Mouse (Mus musculus): Measurements from ENCODE around the gene Pla2g1b. TPM values are rescaled to one million over a fixed set of nuclear protein-coding genes. Genes with fewer than 3 reads are reported as not detected.

Pla2g1b gene
- polyA plus RNA-seq, 1 experiment from 2014 or later: 0.89 TPM

DNA sequence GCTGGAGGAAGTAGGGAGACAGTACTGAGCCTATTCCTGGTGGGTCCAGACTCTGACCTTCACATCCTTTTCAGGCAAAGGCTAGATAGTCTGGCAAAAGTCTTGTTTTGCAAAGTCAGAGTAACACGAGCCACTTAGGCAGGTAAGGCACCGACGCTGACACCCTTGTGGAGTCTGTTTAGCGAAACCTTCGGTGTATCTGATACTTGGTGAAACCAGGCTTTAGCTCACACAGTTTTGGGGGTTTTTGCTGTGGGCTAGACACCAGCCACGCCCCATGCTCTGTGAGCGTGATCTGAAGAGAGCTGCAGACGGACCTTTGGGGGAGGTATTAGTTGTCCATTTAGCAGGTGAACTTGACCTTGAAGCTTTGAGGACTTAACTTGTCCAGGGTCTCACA lies 32.9 kb upstream of the Pla2g1b start:
- H3K4me3 ChIP-seq (ENCODE audit: low read depth, low read length): no peak overlapping the region
- 72% methylated on average over 8 of the region's 8 CpGs for WGBS
- no peak for DNase-seq (ENCODE audit: low spot score)
- H3K4me1 ChIP-seq (replicated peaks; ENCODE audit: control insufficient read depth, insufficient read depth, low read length): peaks cover 21% of the 10 kb centered on the region
- H3K9me3 ChIP-seq (ENCODE audit: control insufficient read depth, low read length): no peaks in the 10 kb centered on the region
- H3K27ac ChIP-seq (ENCODE audit: low read depth, low read length): no peak overlapping the region
- H3K27me3 ChIP-seq (replicated peaks; ENCODE audit: control insufficient read depth, insufficient read depth, low read length): peaks cover 89% of the 10 kb centered on the region
- ATAC-seq (replicated peaks; ENCODE audit: low FRiP score): no peak
- H3K4me2 ChIP-seq: no peak overlapping the region
- no peaks in the 10 kb centered on the region for H3K36me3 ChIP-seq (ENCODE audit: control insufficient read depth, insufficient read depth, low read length)
- H3K9ac ChIP-seq (ENCODE audit: low read depth, low read length): no peak overlapping the region

GRCm38 (mm10) chr5:115434280-115434852 lies 31.7 kb upstream of the Pla2g1b start:
- Histone ChIP-seq H3K9me3 (ENCODE audit: control insufficient read depth, low read length) (no peaks in the 10 kb centered on the region), H3K4me2 (no peak overlapping the region), H3K9ac (ENCODE audit: low read depth, low read length) (no peak overlapping the region), H3K4me1 (replicated peaks; ENCODE audit: control insufficient read depth, insufficient read depth, low read length) (peaks cover 21% of the 10 kb centered on the region), H3K4me3 (ENCODE audit: low read depth, low read length) (no peak overlapping the region), H3K36me3 (ENCODE audit: control insufficient read depth, insufficient read depth, low read length) (no peaks in the 10 kb centered on the region), H3K27me3 (replicated peaks; ENCODE audit: control insufficient read depth, insufficient read depth, low read length) (peaks cover 82% of the 10 kb centered on the region), H3K27ac (ENCODE audit: low read depth, low read length) (no peak overlapping the region)
- no peak for ATAC-seq (replicated peaks; ENCODE audit: low FRiP score)
- WGBS: 63% methylated on average over 11 of the region's 11 CpGs
- DNase-seq (ENCODE audit: low spot score): no peak

- Histone ChIP-seq H3K27me3 (replicated peaks; ENCODE audit: control insufficient read depth, insufficient read depth, low read length) (peaks cover 75% of the 10 kb centered on the region), H3K9ac (ENCODE audit: low read depth, low read length) (no peak overlapping the region), H3K4me3 (ENCODE audit: low read depth, low read length) (no peak overlapping the region), H3K9me3 (ENCODE audit: control insufficient read depth, low read length) (no peaks in the 10 kb centered on the region), H3K36me3 (ENCODE audit: control insufficient read depth, insufficient read depth, low read length) (no peaks in the 10 kb centered on the region; the same call in 1 of the 2 replicates), H3K27ac (ENCODE audit: low read depth, low read length) (no peak overlapping the region), H3K4me1 (replicated peaks; ENCODE audit: control insufficient read depth, insufficient read depth, low read length) (peaks cover 21% of the 10 kb centered on the region), H3K4me2 (no peak overlapping the region)
- 58% methylated on average over 15 of the region's 15 CpGs for WGBS
- ATAC-seq (replicated peaks; ENCODE audit: low FRiP score): no peak
- no peak for DNase-seq (ENCODE audit: low spot score)
Observed at GRCm38 (mm10) chr5:115434853-115435754, 31.0 kb upstream of the Pla2g1b start.

- peak overlapping the region; percentile 56 for H3K4me2 ChIP-seq
- no peaks in the 10 kb centered on the region; the same call in 1 of the 2 replicates for H3K36me3 ChIP-seq (ENCODE audit: control insufficient read depth, insufficient read depth, low read length)
- no peak overlapping the region for H3K4me3 ChIP-seq (ENCODE audit: low read depth, low read length)
- H3K4me1 ChIP-seq (replicated peaks; ENCODE audit: control insufficient read depth, insufficient read depth, low read length): peaks cover 21% of the 10 kb centered on the region
- peak overlapping the region; percentile 32; the same call in 1 of the 2 replicates for H3K27ac ChIP-seq (ENCODE audit: low read depth, low read length)
- peak; percentile 45 for DNase-seq (ENCODE audit: low spot score)
- H3K9ac ChIP-seq (ENCODE audit: low read depth, low read length): peak overlapping the region; percentile 42; the same call in 1 of the 2 replicates
- H3K9me3 ChIP-seq (ENCODE audit: control insufficient read depth, low read length): no peaks in the 10 kb centered on the region
- 41% methylated on average over 8 of the region's 8 CpGs for WGBS
- ATAC-seq (replicated peaks; ENCODE audit: low FRiP score): no peak
- H3K27me3 ChIP-seq (replicated peaks; ENCODE audit: control insufficient read depth, insufficient read depth, low read length): peaks cover 67% of the 10 kb centered on the region
Observed at GRCm38 (mm10) chr5:115435755-115436379, 30.2 kb upstream of the Pla2g1b start.

GRCm38 (mm10) chr5:115436421-115437124 lies 29.5 kb upstream of the Pla2g1b start:
- Histone ChIP-seq H3K36me3 (ENCODE audit: control insufficient read depth, insufficient read depth, low read length) (no peaks in the 10 kb centered on the region; the same call in 1 of the 2 replicates), H3K4me1 (replicated peaks; ENCODE audit: control insufficient read depth, insufficient read depth, low read length) (peaks cover 17% of the 10 kb centered on the region), H3K4me3 (ENCODE audit: low read depth, low read length) (peak overlapping the region; percentile 35), H3K4me2 (peak overlapping the region; percentile 56), H3K27me3 (replicated peaks; ENCODE audit: control insufficient read depth, insufficient read depth, low read length) (peaks cover 60% of the 10 kb centered on the region), H3K9ac (ENCODE audit: low read depth, low read length) (peak overlapping the region; percentile 42; the same call in 1 of the 2 replicates), H3K27ac (ENCODE audit: low read depth, low read length) (peak overlapping the region; percentile 32; the same call in 1 of the 2 replicates), H3K9me3 (ENCODE audit: control insufficient read depth, low read length) (no peaks in the 10 kb centered on the region)
- DNase-seq (ENCODE audit: low spot score) (peak; percentile 63), ATAC-seq (replicated peaks; ENCODE audit: low FRiP score) (no peak; the same call in 1 of the 2 replicates)
- 2% methylated on average over 35 of the region's 43 CpGs for WGBS

GRCm38 (mm10) chr5:115437242-115437944 lies 28.7 kb upstream of the Pla2g1b start:
- ATAC-seq (replicated peaks; ENCODE audit: low FRiP score): no peak
- DNase-seq (ENCODE audit: low spot score): no peak
- peaks cover 11% of the 10 kb centered on the region for H3K4me1 ChIP-seq (replicated peaks; ENCODE audit: control insufficient read depth, insufficient read depth, low read length)
- H3K4me2 ChIP-seq: no peak overlapping the region
- H3K9me3 ChIP-seq (ENCODE audit: control insufficient read depth, low read length): no peaks in the 10 kb centered on the region
- H3K36me3 ChIP-seq (ENCODE audit: control insufficient read depth, insufficient read depth, low read length): no peaks in the 10 kb centered on the region; the same call in 1 of the 2 replicates
- 65% methylated on average over 7 of the region's 7 CpGs for WGBS
- peaks cover 52% of the 10 kb centered on the region for H3K27me3 ChIP-seq (replicated peaks; ENCODE audit: control insufficient read depth, insufficient read depth, low read length)
- no peak overlapping the region for H3K27ac ChIP-seq (ENCODE audit: low read depth, low read length)
- H3K9ac ChIP-seq (ENCODE audit: low read depth, low read length): no peak overlapping the region
- no peak overlapping the region for H3K4me3 ChIP-seq (ENCODE audit: low read depth, low read length)

DNA sequence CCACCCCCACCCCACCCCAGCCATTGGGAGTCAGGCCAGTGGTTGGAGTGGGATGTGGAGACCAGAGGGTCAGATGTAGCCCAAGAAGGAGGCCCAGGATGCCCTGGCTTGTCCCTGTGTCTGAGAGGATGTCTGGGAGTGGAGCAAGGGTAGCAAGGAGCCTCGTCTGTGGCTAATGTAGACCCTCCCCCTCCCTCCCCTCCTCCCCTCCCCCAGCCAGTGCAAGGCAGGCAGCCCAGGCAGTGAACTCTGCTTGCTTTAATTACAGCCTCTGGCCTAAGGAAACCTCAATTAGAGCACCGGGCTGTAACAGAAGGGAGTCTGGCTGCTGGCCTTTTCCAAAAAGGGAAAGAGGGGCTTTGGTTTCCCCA lies 28.1 kb upstream of the Pla2g1b start:
- H3K9ac ChIP-seq (ENCODE audit: low read depth, low read length): no peak overlapping the region
- no peak for ATAC-seq (replicated peaks; ENCODE audit: low FRiP score)
- no peak overlapping the region for H3K27ac ChIP-seq (ENCODE audit: low read depth, low read length)
- DNase-seq (ENCODE audit: low spot score): no peak
- H3K4me1 ChIP-seq (replicated peaks; ENCODE audit: control insufficient read depth, insufficient read depth, low read length): peaks cover 11% of the 10 kb centered on the region
- H3K4me3 ChIP-seq (ENCODE audit: low read depth, low read length): no peak overlapping the region
- 19% methylated on average over 2 of the region's 2 CpGs for WGBS
- H3K36me3 ChIP-seq (ENCODE audit: control insufficient read depth, insufficient read depth, low read length): no peaks in the 10 kb centered on the region; the same call in 1 of the 2 replicates
- H3K27me3 ChIP-seq (replicated peaks; ENCODE audit: control insufficient read depth, insufficient read depth, low read length): peaks cover 47% of the 10 kb centered on the region
- H3K4me2 ChIP-seq: no peak overlapping the region
- H3K9me3 ChIP-seq (ENCODE audit: control insufficient read depth, low read length): no peaks in the 10 kb centered on the region

- Histone ChIP-seq H3K4me1 (replicated peaks; ENCODE audit: control insufficient read depth, insufficient read depth, low read length) (peaks cover 11% of the 10 kb centered on the region), H3K9me3 (ENCODE audit: control insufficient read depth, low read length) (no peaks in the 10 kb centered on the region), H3K27ac (ENCODE audit: low read depth, low read length) (no peak overlapping the region), H3K4me2 (no peak overlapping the region), H3K27me3 (replicated peaks; ENCODE audit: control insufficient read depth, insufficient read depth, low read length) (peaks cover 45% of the 10 kb centered on the region), H3K36me3 (ENCODE audit: control insufficient read depth, insufficient read depth, low read length) (no peaks in the 10 kb centered on the region; the same call in 1 of the 2 replicates), H3K4me3 (ENCODE audit: low read depth, low read length) (no peak overlapping the region), H3K9ac (ENCODE audit: low read depth, low read length) (no peak overlapping the region)
- 67% methylated on average over 7 of the region's 7 CpGs for WGBS
- DNase-seq (ENCODE audit: low spot score) (no peak), ATAC-seq (replicated peaks; ENCODE audit: low FRiP score) (no peak)
Observed at GRCm38 (mm10) chr5:115438667-115439066, 27.4 kb upstream of the Pla2g1b start.

Measured in liver, embryonic 11.5 days (tissue).